Mouse (Mus musculus): ENCODE data around the gene Cdca7.
A peak's percentile ranks its signal among the peaks of the same experiment; 100 is the strongest.

Cdca7 gene

GRCm38 (mm10) chr2:72475797-72476485 lies at the start of gene Cdca7:
Cdca7 (plus strand) TSS chr2:72476159.
- DNase-seq (ENCODE audit: low spot score): peak; percentile 65

- no peak for DNase-seq (ENCODE audit: low spot score)
These were observed 49.2 kb upstream of the Cdca7 start for GRCm38 (mm10) chr2:72426776-72427175.

GRCm38 (mm10) chr2:72427288-72427687 lies 48.7 kb upstream of the Cdca7 start:
- no peak for DNase-seq (ENCODE audit: low spot score)

- no peak for DNase-seq (ENCODE audit: low spot score)
These were observed 36.9 kb upstream of the Cdca7 start for GRCm38 (mm10) chr2:72438941-72439533.

- no peak for DNase-seq (ENCODE audit: low spot score)
These were observed 34.9 kb upstream of the Cdca7 start for GRCm38 (mm10) chr2:72441010-72441409.

- no peak for DNase-seq (ENCODE audit: low spot score)
These were observed 33.1 kb upstream of the Cdca7 start for GRCm38 (mm10) chr2:72442825-72443224.

- no peak for DNase-seq (ENCODE audit: low spot score)
These were observed 32.0 kb upstream of the Cdca7 start for GRCm38 (mm10) chr2:72443960-72444359.

- no peak for DNase-seq (ENCODE audit: low spot score)
These were observed 29.9 kb upstream of the Cdca7 start for GRCm38 (mm10) chr2:72446106-72446505.

GRCm38 (mm10) chr2:72446615-72447014 lies 29.3 kb upstream of the Cdca7 start:
- no peak for DNase-seq (ENCODE audit: low spot score)

- DNase-seq (ENCODE audit: low spot score): no peak
These were observed 22.4 kb upstream of the Cdca7 start for GRCm38 (mm10) chr2:72453563-72453962.

- no peak for DNase-seq (ENCODE audit: low spot score)
These were observed 19.8 kb upstream of the Cdca7 start for GRCm38 (mm10) chr2:72456189-72456588.

- DNase-seq (ENCODE audit: low spot score): no peak
These were observed 11.5 kb upstream of the Cdca7 start for GRCm38 (mm10) chr2:72464376-72465014.

GRCm38 (mm10) chr2:72467604-72468003 lies 8.4 kb upstream of the Cdca7 start:
- no peak for DNase-seq (ENCODE audit: low spot score)

- no peak for DNase-seq (ENCODE audit: low spot score)
These were observed 4.4 kb upstream of the Cdca7 start for GRCm38 (mm10) chr2:72471415-72472070.

GRCm38 (mm10) chr2:72474531-72475287 lies 1.2 kb upstream of the Cdca7 start:
- no peak for DNase-seq (ENCODE audit: low spot score)

GRCm38 (mm10) chr2:72475423-72475796 lies 549 bp upstream of the Cdca7 start:
- no peak for DNase-seq (ENCODE audit: low spot score)

GRCm38 (mm10) chr2:72476486-72477211 lies 690 bp downstream of the Cdca7 start:
- no peak for DNase-seq (ENCODE audit: low spot score)

- no peak for DNase-seq (ENCODE audit: low spot score)
These were observed 1.3 kb downstream of the Cdca7 start for GRCm38 (mm10) chr2:72477221-72477620.

GRCm38 (mm10) chr2:72478176-72478575 lies 2.2 kb downstream of the Cdca7 start:
- no peak for DNase-seq (ENCODE audit: low spot score)

- no peak for DNase-seq (ENCODE audit: low spot score)
These were observed 3.0 kb downstream of the Cdca7 start for GRCm38 (mm10) chr2:72478921-72479320.

- DNase-seq (ENCODE audit: low spot score): no peak
These were observed 3.9 kb downstream of the Cdca7 start for GRCm38 (mm10) chr2:72479818-72480217.
